Mouse (Mus musculus) stomach, postnatal 0 days (tissue): ENCODE data around the gene Slc2a2. TPM values are rescaled to one million over a fixed set of nuclear protein-coding genes. Genes with fewer than 3 reads are reported as not detected.
"Not testable (repeated sequence)": the region's sequence is repeated elsewhere in the genome, so short reads cannot be mapped to it uniquely, and the experiment has no call there.

Source experiments
- ATAC-seq: fragments of 200-750 bp; cut with Nextera tagmentation; 2 replicates; pipeline ENCODE4 v1.8.0; 2017; ENCODE audit not compliant: low FRiP score, low TSS enrichment
- DNase-seq: peaks from one replicate; pipeline ENCODE4 v3.0.0-alpha.2; 2016; ENCODE audit warnings: low spot score
- H3K27ac ChIP-seq: fragments of 300-500 bp; sonication (generic); replicated peaks from 2 replicates; pipeline ENCODE4 v1.5.1; 2014; ENCODE audit warnings: mild to moderate bottlenecking, control low read depth
- H3K27me3 ChIP-seq: fragments of 300-500 bp; sonication (generic); 2 replicates; pipeline ENCODE4 v1.6.1; 2014; ENCODE audit warnings: low read length; ENCODE audit not compliant: control insufficient read depth, insufficient read depth
- H3K36me3 ChIP-seq: fragments of 300-500 bp; sonication (generic); 2 replicates; pipeline ENCODE4 v1.6.1; 2014; ENCODE audit warnings: low read length, mixed read lengths; ENCODE audit not compliant: control insufficient read depth, insufficient read depth
- H3K4me1 ChIP-seq: fragments of 300-500 bp; sonication (generic); replicated peaks from 2 replicates; pipeline ENCODE4 v1.6.1; 2014; ENCODE audit warnings: antibody characterized with exemption; ENCODE audit not compliant: control insufficient read depth, insufficient read depth
- H3K4me2 ChIP-seq: fragments of 300-500 bp; sonication (generic); replicated peaks from 2 replicates; pipeline ENCODE4 v1.6.1; 2014; ENCODE audit warnings: low read depth, mild to moderate bottlenecking, control low read depth, moderate library complexity
- H3K4me3 ChIP-seq: fragments of 300-500 bp; sonication (generic); 2 replicates; pipeline ENCODE4 v1.5.1; 2014; ENCODE audit warnings: low read depth, low read length, control low read depth
- H3K9ac ChIP-seq: fragments of 300-500 bp; sonication (generic); 2 replicates; pipeline ENCODE4 v1.6.1; 2014; ENCODE audit warnings: mild to moderate bottlenecking, low read length, control low read depth, mixed read lengths
- H3K9me3 ChIP-seq: fragments of 300-500 bp; sonication (generic); 2 replicates; pipeline ENCODE4 v1.6.1; 2016; ENCODE audit warnings: low read length; ENCODE audit not compliant: control insufficient read depth
- CTCF ChIP-seq: IDR thresholded peaks from 2 replicates; pipeline ENCODE4 v1.5.1; 2016; ENCODE audit warnings: antibody characterized with exemption, low read depth, mild to moderate bottlenecking, moderate library complexity
- EP300 ChIP-seq: optimal IDR thresholded peaks from 2 replicates; pipeline ENCODE3; 2016; ENCODE audit warnings: antibody characterized with exemption
- WGBS: fragments of 180-500 bp; shearing (Covaris S2); extraction: QIAGEN DNeasy Blood & Tissue Kit; methylation state at CpG from one replicate; pipeline ENCODE4 v1.1.7; 2014; 5-methylcytosine and 5-hydroxymethylcytosine counted together
- polyA plus RNA-seq: library from polyadenylated mRNA; unstranded; fragments of >200 nt; fragmentation: Nextera tagmentation; extraction: Ambion mirVana; gene quantifications from 2 replicates; pipeline ENCODE4 v1.2.1, GENCODE M21; 2015

The Slc2a2 gene
- polyA plus RNA-seq, 1 experiment from 2014 or later = 0.25 TPM

- no peak overlapping the region for H3K4me3 ChIP-seq
- H3K27ac ChIP-seq = no peak overlapping the region
- H3K9ac ChIP-seq = no peak overlapping the region
- no peaks in the 10 kb centered on the region for H3K27me3 ChIP-seq
- H3K36me3 ChIP-seq = no peaks in the 10 kb centered on the region
- TF ChIP-seq EP300 (no peak), CTCF (no peak)
- H3K4me2 ChIP-seq = no peak overlapping the region
- H3K4me1 ChIP-seq = no peaks in the 10 kb centered on the region
- DNase-seq (no peak), ATAC-seq (no peak)
- no peaks in the 10 kb centered on the region for H3K9me3 ChIP-seq
Observed at GRCm38 (mm10) chr3:28748956-28749355, 51.3 kb downstream of the Slc2a2 start.

DNA sequence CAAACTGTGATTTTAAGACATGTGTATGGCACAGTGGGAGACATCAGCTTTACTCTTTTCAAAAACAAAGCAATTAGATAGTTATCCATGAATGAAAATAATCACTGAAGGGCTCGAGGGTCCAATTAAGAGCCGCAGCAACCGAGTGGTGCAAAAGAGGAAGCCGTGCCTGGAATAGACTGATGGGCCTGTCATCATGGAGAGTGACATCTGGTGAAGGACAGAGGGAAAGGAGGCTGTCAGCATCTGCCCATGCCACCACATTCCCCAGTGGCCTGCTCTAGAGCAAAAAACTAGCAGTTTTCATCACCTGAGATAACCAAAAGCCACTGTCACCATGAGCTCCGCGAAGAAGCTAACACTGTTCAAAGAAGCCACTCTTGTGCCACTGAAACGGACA lies 57.8 kb downstream of the Slc2a2 start:
- H3K27ac ChIP-seq = no peak overlapping the region
- H3K4me1 ChIP-seq = no peaks in the 10 kb centered on the region
- ATAC-seq (no peak), DNase-seq (no peak)
- TF ChIP-seq EP300 (no peak), CTCF (no peak)
- no peaks in the 10 kb centered on the region for H3K36me3 ChIP-seq
- no peak overlapping the region for H3K9ac ChIP-seq
- H3K27me3 ChIP-seq = no peaks in the 10 kb centered on the region
- no peaks in the 10 kb centered on the region for H3K9me3 ChIP-seq
- no peak overlapping the region for H3K4me3 ChIP-seq
- no peak overlapping the region for H3K4me2 ChIP-seq
- 86% methylated on average over 7 of the region's 7 CpGs for WGBS

GRCm38 (mm10) chr3:28761225-28761789 lies 63.6 kb downstream of the Slc2a2 start:
- no peaks in the 10 kb centered on the region for H3K36me3 ChIP-seq
- no peaks in the 10 kb centered on the region for H3K4me1 ChIP-seq
- H3K9me3 ChIP-seq = no peaks in the 10 kb centered on the region
- ATAC-seq (no peak), DNase-seq (no peak)
- 69% methylated on average over 8 of the region's 8 CpGs for WGBS
- no peak overlapping the region for H3K27ac ChIP-seq
- no peak overlapping the region for H3K4me2 ChIP-seq
- no peak overlapping the region for H3K9ac ChIP-seq
- no peak for TF ChIP-seq CTCF
- no peak for TF ChIP-seq EP300
- H3K4me3 ChIP-seq = no peak overlapping the region
- no peaks in the 10 kb centered on the region for H3K27me3 ChIP-seq

- no peak for DNase-seq
Observed at GRCm38 (mm10) chr3:28766935-28767334, 69.2 kb downstream of the Slc2a2 start.

DNA sequence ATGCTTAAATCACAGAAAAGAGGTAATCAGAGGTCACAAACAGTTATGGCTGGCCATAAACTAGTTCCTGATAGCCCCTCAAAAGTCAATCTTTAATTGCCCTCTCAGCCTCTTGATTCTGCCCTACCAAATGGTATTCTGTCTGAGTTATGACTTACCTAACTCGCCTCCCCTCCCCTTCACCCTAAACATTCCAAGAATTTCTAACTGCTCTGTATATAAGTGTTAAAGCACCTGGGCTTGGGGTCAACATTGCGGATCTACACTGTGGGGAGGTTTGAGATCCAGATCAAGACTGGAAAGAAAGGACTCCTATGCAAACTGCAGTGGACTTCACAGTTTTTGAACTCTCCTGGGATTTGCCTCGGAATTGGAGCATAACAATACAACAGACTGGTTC lies 70.5 kb downstream of the Slc2a2 start:
- Histone ChIP-seq H3K9me3 (no peaks in the 10 kb centered on the region), H3K27ac (no peak overlapping the region), H3K36me3 (no peaks in the 10 kb centered on the region), H3K27me3 (no peaks in the 10 kb centered on the region), H3K4me1 (no peaks in the 10 kb centered on the region), H3K4me3 (no peak overlapping the region), H3K9ac (no peak overlapping the region), H3K4me2 (no peak overlapping the region)
- ATAC-seq (no peak), DNase-seq (no peak)
- 82% methylated on average over 3 of the region's 3 CpGs for WGBS
- TF ChIP-seq CTCF (no peak), EP300 (no peak)

More at GRCm38 (mm10) chr3:28766935-28767334, 69.2 kb downstream of the Slc2a2 start:
- 86% methylated on average over 4 of the region's 4 CpGs for WGBS
- TF ChIP-seq EP300 (no peak), CTCF (no peak)
- no peaks in the 10 kb centered on the region for H3K36me3 ChIP-seq
- H3K4me2 ChIP-seq = no peak overlapping the region
- no peak overlapping the region for H3K9ac ChIP-seq
- no peak for ATAC-seq
- no peak overlapping the region for H3K4me3 ChIP-seq
- H3K9me3 ChIP-seq = no peaks in the 10 kb centered on the region
- no peaks in the 10 kb centered on the region for H3K4me1 ChIP-seq
- H3K27me3 ChIP-seq = no peaks in the 10 kb centered on the region
- H3K27ac ChIP-seq = no peak overlapping the region

GRCm38 (mm10) chr3:28772919-28773318 lies 75.2 kb downstream of the Slc2a2 start:
- peak; percentile 6; the same call in 1 of the 2 replicates for TF ChIP-seq CTCF
- H3K27me3 ChIP-seq, DNase-seq, ATAC-seq, H3K4me1 ChIP-seq, H3K9ac ChIP-seq, H3K9me3 ChIP-seq, H3K4me2 ChIP-seq, H3K27ac ChIP-seq, H3K36me3 ChIP-seq, H3K4me3 ChIP-seq: not testable (repeated sequence)
- WGBS = 64% methylated on average over 4 of the region's 4 CpGs
